Comparison of ENCODE assay signal across 12 mouse cellular contexts in genomic region chr14:30590918-30591317, GRCm38 (mm10).
"Had no signal": no experiment of that assay in that cellular context is flagged by ENCODE, and none has a peak within 500 bp of the region (broad histone marks: within the 10 kb centered on the region; RNA-seq: fewer than 3 reads in every experiment).

No protein-coding gene starts in this region.

- H3K4me3 ChIP-seq: layer of hippocampus, adult 2 months; limb, embryonic 10.5 days; limb, embryonic 13.5 days; liver, embryonic 12.5 days; liver, embryonic 15.5 days; lung, embryonic 15.5 days; midbrain, embryonic 10.5 days; midbrain, embryonic 13.5 days; myocyte; neural tube, embryonic 13.5 days; stomach, embryonic 15.5 days had no signal

- H3K27ac ChIP-seq: layer of hippocampus, adult 2 months; limb, embryonic 10.5 days; limb, embryonic 13.5 days; liver, embryonic 12.5 days; liver, embryonic 15.5 days; lung, embryonic 15.5 days; midbrain, embryonic 13.5 days; neural tube, embryonic 13.5 days; stomach, embryonic 15.5 days had no signal

- H3K36me3 ChIP-seq: liver, embryonic 12.5 days; lung, embryonic 15.5 days; midbrain, embryonic 10.5 days; midbrain, embryonic 13.5 days; neural tube, embryonic 13.5 days had no signal

- H3K27me3 ChIP-seq: limb, embryonic 13.5 days; liver, embryonic 12.5 days; liver, embryonic 15.5 days; lung, embryonic 15.5 days; midbrain, embryonic 13.5 days; neural tube, embryonic 13.5 days; stomach, embryonic 15.5 days had no signal

- H3K9me3 ChIP-seq: limb, embryonic 10.5 days; limb, embryonic 13.5 days; liver, embryonic 12.5 days; liver, embryonic 15.5 days; lung, embryonic 15.5 days; megakaryocyte, embryonic 14.5 days; midbrain, embryonic 10.5 days; midbrain, embryonic 13.5 days; neural tube, embryonic 13.5 days; stomach, embryonic 15.5 days had no signal
